Mouse (Mus musculus) embryonic facial prominence, embryonic 11.5 days (tissue): Measurements from ENCODE around the gene Lipi. TPM values are rescaled to one million over a fixed set of nuclear protein-coding genes. Genes with fewer than 3 reads are reported as not detected.
A peak's percentile ranks its signal among the peaks of the same experiment; 100 is the strongest.

Experiments
- ATAC-seq: fragments of 200-750 bp; cut with Nextera tagmentation; replicated peaks from 2 replicates; pipeline ENCODE4 v1.8.0; 2017; ENCODE audit warnings: low read depth; ENCODE audit not compliant: insufficient number of reproducible peaks, low FRiP score, low TSS enrichment
- DNase-seq: peaks from one replicate; pipeline ENCODE4 v3.0.0-alpha.2; 2015; ENCODE audit warnings: low spot score
- H3K27ac ChIP-seq: fragments of 300-500 bp; sonication (generic); replicated peaks from 2 replicates; pipeline ENCODE4 v1.5.1; 2014; ENCODE audit warnings: mild to moderate bottlenecking, low read depth, low read length, control low read depth
- H3K27me3 ChIP-seq: fragments of 300-500 bp; sonication (generic); 2 replicates; pipeline ENCODE4 v1.6.1; 2014; ENCODE audit warnings: mild to moderate bottlenecking, low read length, moderate library complexity, mixed read lengths; ENCODE audit not compliant: control insufficient read depth, insufficient read depth
- H3K36me3 ChIP-seq: fragments of 300-500 bp; sonication (generic); replicated peaks from 2 replicates; pipeline ENCODE4 v1.6.1; 2014; ENCODE audit warnings: low read depth, mild to moderate bottlenecking, low read length, moderate library complexity, mixed read lengths; ENCODE audit not compliant: control insufficient read depth, insufficient read depth
- H3K4me1 ChIP-seq: fragments of 300-500 bp; sonication (generic); 2 replicates; pipeline ENCODE4 v1.6.1; 2014; ENCODE audit warnings: low read length, mixed read lengths; ENCODE audit not compliant: control insufficient read depth, insufficient read depth
- H3K4me2 ChIP-seq: fragments of 300-500 bp; sonication (generic); 2 replicates; pipeline ENCODE4 v1.6.1; 2014; ENCODE audit warnings: low read depth, mild to moderate bottlenecking, control low read depth, low read length, moderate library complexity
- H3K4me3 ChIP-seq: fragments of 300-500 bp; sonication (generic); 2 replicates; pipeline ENCODE4 v1.5.1; 2014; ENCODE audit warnings: low read depth, low read length, control low read depth
- H3K9ac ChIP-seq: fragments of 300-500 bp; sonication (generic); replicated peaks from 2 replicates; pipeline ENCODE4 v1.6.1; 2014; ENCODE audit warnings: mild to moderate bottlenecking, control low read depth, low read length
- H3K9me3 ChIP-seq: fragments of 300-500 bp; sonication (generic); replicated peaks from 2 replicates; pipeline ENCODE4 v1.6.1; 2016; ENCODE audit warnings: mild to moderate bottlenecking, low read length, inconsistent platforms, mixed read lengths; ENCODE audit not compliant: control insufficient read depth
- WGBS: fragments of 180-500 bp; shearing (Covaris S2); extraction: QIAGEN DNeasy Blood & Tissue Kit; methylation state at CpG from one replicate; pipeline ENCODE4 v1.1.7; 2014; 5-methylcytosine and 5-hydroxymethylcytosine counted together
- polyA plus RNA-seq: library from polyadenylated mRNA; unstranded; fragments of >200 nt; fragmentation: Nextera tagmentation; extraction: Ambion mirVana; gene quantifications from 2 replicates; pipeline ENCODE4 v1.2.1, GENCODE M21; 2014

Gene Lipi
- polyA plus RNA-seq, 1 experiment from 2014 or later, result not detected

DNA sequence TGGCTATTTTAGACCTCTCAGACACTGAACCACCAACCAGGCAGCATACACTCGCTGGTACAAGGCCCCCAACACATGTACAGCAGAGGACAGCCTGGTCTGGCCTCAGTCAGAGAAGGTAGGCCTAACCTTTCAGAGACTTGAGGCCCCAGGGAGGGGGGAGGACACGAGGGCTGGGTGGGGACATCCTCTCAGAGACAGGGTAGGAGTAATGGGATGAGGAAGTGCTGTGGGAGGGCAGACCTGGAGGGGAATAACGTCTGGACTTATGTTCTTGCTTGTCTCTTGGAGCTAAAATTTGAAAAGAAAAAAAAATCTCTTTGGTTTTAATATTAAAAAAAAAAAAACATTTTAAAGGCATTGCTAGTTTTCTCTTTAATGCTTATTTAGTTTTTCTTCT, 605 bp upstream of the Lipi start:
- H3K4me3 ChIP-seq, result no peak overlapping the region
- ATAC-seq (no peak), DNase-seq (no peak)
- no peaks in the 10 kb centered on the region for H3K27me3 ChIP-seq
- H3K4me1 ChIP-seq, result no peaks in the 10 kb centered on the region
- no peak overlapping the region for H3K4me2 ChIP-seq
- H3K36me3 ChIP-seq, result no peaks in the 10 kb centered on the region
- 30% methylated on average over 3 of the region's 3 CpGs for WGBS
- no peak overlapping the region for H3K9ac ChIP-seq
- no peaks in the 10 kb centered on the region for H3K9me3 ChIP-seq
- H3K27ac ChIP-seq, result no peak overlapping the region

DNA sequence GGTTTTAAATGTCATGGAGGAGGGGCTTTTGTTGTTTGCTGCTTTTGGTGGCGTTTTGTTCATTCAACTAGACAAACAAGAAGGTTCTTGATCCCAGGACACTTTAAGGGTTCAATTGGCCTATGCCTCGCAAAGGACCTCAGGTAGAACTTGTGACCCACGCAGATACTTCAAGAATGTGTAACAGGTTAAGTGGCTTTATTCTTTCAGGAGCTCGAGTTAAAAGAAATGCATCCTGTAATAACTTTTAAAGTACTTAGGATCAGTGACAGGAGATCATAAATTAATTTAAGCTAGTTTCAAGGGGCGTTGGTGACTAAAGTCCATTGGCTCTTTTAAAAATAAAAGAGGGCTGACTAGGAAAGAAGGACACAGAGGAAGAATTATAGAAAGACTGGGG, 3.6 kb downstream of the Lipi start:
- Histone ChIP-seq H3K4me1 (no peaks in the 10 kb centered on the region), H3K27me3 (no peaks in the 10 kb centered on the region), H3K4me2 (no peak overlapping the region), H3K4me3 (no peak overlapping the region), H3K27ac (no peak overlapping the region), H3K9ac (no peak overlapping the region), H3K9me3 (no peaks in the 10 kb centered on the region), H3K36me3 (no peaks in the 10 kb centered on the region)
- ATAC-seq (no peak), DNase-seq (no peak)
- WGBS, result 81% methylated on average over 5 of the region's 5 CpGs

DNA sequence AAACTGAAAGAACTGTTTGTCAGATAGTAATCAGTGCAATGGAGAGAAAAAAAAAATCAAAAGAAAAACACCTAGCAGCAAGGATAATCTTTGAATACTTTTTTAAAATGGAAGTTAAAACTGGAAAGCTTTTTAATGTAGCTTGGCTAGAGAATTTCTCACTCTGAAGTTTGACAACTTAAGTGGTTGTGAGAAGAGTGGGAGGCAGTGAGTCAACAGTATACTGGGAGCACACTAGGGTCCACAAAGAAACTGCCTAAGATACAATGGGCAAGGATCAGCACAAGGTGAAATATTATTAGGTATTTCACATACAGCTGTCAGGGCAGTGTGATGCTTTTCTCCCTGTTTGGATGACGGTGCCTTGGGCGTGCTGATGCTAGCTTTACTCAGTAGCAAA, 23.0 kb downstream of the Lipi start:
- WGBS, result 92% methylated on average over 2 of the region's 2 CpGs
- Histone ChIP-seq H3K27me3 (no peaks in the 10 kb centered on the region), H3K4me3 (no peak overlapping the region), H3K4me1 (no peaks in the 10 kb centered on the region), H3K36me3 (no peaks in the 10 kb centered on the region), H3K9ac (no peak overlapping the region), H3K9me3 (no peaks in the 10 kb centered on the region), H3K27ac (no peak overlapping the region), H3K4me2 (no peak overlapping the region)
- no peak for ATAC-seq
- DNase-seq, result no peak

DNA sequence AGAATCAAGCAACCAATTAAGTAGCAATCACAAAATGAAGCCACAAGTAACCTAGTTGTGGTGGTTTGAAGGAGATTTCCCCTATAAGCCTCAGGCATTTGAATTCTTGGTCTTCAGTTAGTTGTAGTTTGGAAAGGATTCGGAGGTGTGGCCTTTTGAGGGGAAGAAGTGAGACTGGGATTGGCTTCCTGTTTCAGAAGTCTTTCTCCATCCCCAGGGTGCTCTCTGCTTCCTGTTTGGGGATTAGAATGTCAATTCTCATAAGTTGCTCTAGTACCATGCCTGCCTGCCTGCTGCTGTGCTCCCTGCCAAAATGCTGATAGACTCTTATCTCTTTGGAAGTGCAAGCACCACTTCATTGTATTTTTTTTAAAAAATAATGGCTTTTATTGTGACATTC, 40.6 kb downstream of the Lipi start:
- no peak for DNase-seq
- H3K4me2 ChIP-seq, result no peak overlapping the region
- H3K27me3 ChIP-seq, result no peaks in the 10 kb centered on the region
- ATAC-seq, result no peak
- no peak overlapping the region for H3K4me3 ChIP-seq
- whole genome bisulfite sequencing, result 72% methylated on average over 1 of the region's 1 CpGs
- no peaks in the 10 kb centered on the region for H3K9me3 ChIP-seq
- H3K9ac ChIP-seq, result no peak overlapping the region
- H3K27ac ChIP-seq, result no peak overlapping the region
- H3K4me1 ChIP-seq, result no peaks in the 10 kb centered on the region
- H3K36me3 ChIP-seq, result no peaks in the 10 kb centered on the region

DNA sequence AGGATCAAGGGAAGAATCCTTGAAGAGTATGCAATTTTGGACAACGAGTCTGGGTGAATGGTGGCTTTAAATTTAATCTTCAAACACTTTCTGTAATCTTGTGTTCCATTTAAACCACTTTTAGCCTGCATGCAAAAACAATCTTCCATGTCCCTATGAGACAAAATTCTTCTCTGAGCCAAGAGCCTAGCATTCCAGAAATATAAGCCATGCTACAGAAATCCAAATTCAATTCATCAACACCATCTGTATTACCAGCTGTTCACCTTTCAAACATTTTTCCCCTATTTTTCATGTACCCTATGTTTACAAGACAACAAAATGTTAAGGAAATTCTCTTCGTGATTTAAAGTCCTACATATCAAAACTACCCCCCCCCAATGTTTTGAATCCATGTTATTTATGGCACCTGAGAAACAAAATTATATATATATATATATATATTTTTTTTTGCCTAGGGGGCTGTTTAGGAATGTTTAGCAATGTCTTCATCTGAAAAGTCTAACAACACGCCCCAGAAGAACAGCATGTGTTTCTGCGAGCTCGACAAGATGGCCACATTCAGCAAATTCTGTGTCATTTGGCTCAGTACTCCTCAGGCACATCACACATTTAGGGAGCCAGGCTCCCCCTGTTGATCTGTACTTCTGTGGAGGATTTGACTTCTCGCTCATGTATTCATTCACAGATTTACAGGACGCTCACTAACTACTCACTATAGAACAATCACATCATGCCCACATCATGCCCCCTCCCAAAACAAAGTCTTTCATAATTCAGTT, 47.9 kb downstream of the Lipi start:
- Histone ChIP-seq H3K9me3 (no peaks in the 10 kb centered on the region), H3K4me2 (no peak overlapping the region), H3K9ac (no peak overlapping the region), H3K36me3 (no peaks in the 10 kb centered on the region), H3K4me1 (no peaks in the 10 kb centered on the region), H3K4me3 (no peak overlapping the region), H3K27me3 (no peaks in the 10 kb centered on the region), H3K27ac (no peak overlapping the region)
- 83% methylated on average over 7 of the region's 7 CpGs for WGBS
- ATAC-seq, result no peak
- DNase-seq, result no peak

DNA sequence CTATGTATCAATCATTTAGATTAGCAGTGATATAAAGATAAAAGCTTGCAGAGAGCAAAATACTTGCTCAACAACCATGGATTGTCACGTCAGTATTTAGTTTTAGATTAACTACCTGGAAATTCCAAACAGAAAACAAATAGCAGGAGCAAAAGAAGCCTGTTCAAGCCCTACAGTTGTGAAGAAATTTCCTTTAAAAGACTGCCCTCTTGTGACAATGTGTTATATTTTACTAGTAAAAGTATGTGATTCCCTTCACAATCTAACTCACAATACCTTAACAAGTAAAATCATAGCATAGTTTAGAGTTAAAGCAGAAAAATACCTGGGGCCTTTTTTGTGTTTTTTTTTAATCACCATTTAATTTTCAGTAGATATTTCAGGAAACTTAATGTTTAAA, 54.2 kb downstream of the Lipi start:
- Histone ChIP-seq H3K27ac (no peak overlapping the region), H3K4me1 (no peaks in the 10 kb centered on the region), H3K36me3 (no peaks in the 10 kb centered on the region), H3K4me3 (no peak overlapping the region), H3K9me3 (no peaks in the 10 kb centered on the region), H3K9ac (no peak overlapping the region), H3K4me2 (no peak overlapping the region), H3K27me3 (no peaks in the 10 kb centered on the region)
- DNase-seq (peak; percentile 52), ATAC-seq (no peak)
- 16% methylated on average over 1 of the region's 1 CpGs for WGBS

DNA sequence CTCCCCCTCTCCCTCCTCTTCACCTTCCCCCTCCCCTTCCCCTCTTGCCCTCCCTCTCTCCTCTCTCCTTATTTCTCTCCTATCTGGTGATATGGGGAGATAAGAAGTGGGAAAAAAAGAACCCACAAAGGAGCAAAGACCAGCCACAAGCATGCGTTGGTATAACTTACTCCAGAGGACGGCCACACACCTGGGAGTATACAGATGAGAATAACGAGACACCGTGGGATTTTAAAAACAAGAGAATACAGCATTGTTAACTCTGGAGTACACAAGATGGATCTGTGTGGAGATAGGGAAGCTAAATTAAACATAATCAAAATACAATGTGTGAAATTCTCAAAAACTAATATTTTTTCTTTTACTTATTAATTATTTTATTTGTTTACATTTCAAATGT, 89.3 kb downstream of the Lipi start:
- 95% methylated on average over 4 of the region's 4 CpGs for WGBS
- Histone ChIP-seq H3K9me3 (no peaks in the 10 kb centered on the region), H3K27me3 (no peaks in the 10 kb centered on the region), H3K27ac (no peak overlapping the region), H3K4me3 (no peak overlapping the region), H3K9ac (no peak overlapping the region), H3K36me3 (no peaks in the 10 kb centered on the region), H3K4me1 (no peaks in the 10 kb centered on the region), H3K4me2 (no peak overlapping the region)
- no peak for DNase-seq
- no peak for ATAC-seq
